8 mouse cellular contexts compared by ENCODE assay signal in genomic region chr10:18816560-18816959, GRCm38 (mm10). TPM values are rescaled to one million over a fixed set of nuclear protein-coding genes. Genes with fewer than 3 reads are reported as not detected.
A peak's percentile ranks its signal among the peaks of the same experiment; 100 is the strongest.
DNase-seq lines count a peak whose midpoint lies in the region; ATAC-seq lines count a peak whose summit lies in the region.
"Had no signal": no experiment of that assay in that cellular context is flagged by ENCODE, and none has a peak within 500 bp of the region (broad histone marks: within the 10 kb centered on the region; RNA-seq: fewer than 3 reads in every experiment).

No protein-coding gene starts in this region.

- WGBS in limb, embryonic 10.5 days = 60% methylated on average over 5 of the region's 5 CpGs
- 34% methylated on average over 5 of the region's 5 CpGs for WGBS in stomach, embryonic 16.5 days

- peak overlapping the region; percentile 15; the same call in 1 of the 2 replicates for H3K4me2 ChIP-seq in stomach, embryonic 16.5 days (ENCODE audit: low read depth, low read length)

- peak; percentile 7 to 11 for DNase-seq in urinary bladder, postnatal 36 days (ENCODE audit: low spot score in 2 of 2)
- no peak for DNase-seq in urinary bladder, postnatal 25 days (ENCODE audit: low spot score)
- DNase-seq in fibroblast of lung, adult 2 months (ENCODE audit: low read depth) = peak; percentile 24
- peak; percentile 75 for DNase-seq in heart, postnatal 4 days
- peak; percentile 44 for DNase-seq in limb, embryonic 10.5 days (ENCODE audit: low spot score)
- no peak for DNase-seq in urinary bladder, postnatal 10 days (ENCODE audit: low spot score)

- peak; percentile 94 for ATAC-seq in stomach, embryonic 16.5 days (ENCODE audit: insufficient read depth, low FRiP score)

- H3K9me3 ChIP-seq in limb, embryonic 10.5 days (replicated peaks) = no peaks in the 10 kb centered on the region
- H3K9me3 ChIP-seq in stomach, embryonic 16.5 days (replicated peaks; ENCODE audit: control insufficient read depth, low read length) = no peaks in the 10 kb centered on the region

- H3K27me3 ChIP-seq in limb, embryonic 10.5 days (ENCODE audit: low read depth, poor library complexity, severe bottlenecking) = no peaks in the 10 kb centered on the region
- no peaks in the 10 kb centered on the region for H3K27me3 ChIP-seq in stomach, embryonic 16.5 days (ENCODE audit: control insufficient read depth, insufficient read depth, low read length)

- H3K27ac ChIP-seq in limb, embryonic 10.5 days = no peak overlapping the region
- peak overlapping the region; percentile 46; the same call in 1 of the 2 replicates for H3K27ac ChIP-seq in stomach, embryonic 16.5 days (ENCODE audit: low read length)

- H3K9ac ChIP-seq in stomach, embryonic 16.5 days (ENCODE audit: low read length) = no peak overlapping the region

- no peak overlapping the region for H3K4me3 ChIP-seq in limb, embryonic 10.5 days
- H3K4me3 ChIP-seq in stomach, embryonic 16.5 days (replicated peaks; ENCODE audit: low read length) = no peak overlapping the region

- H3K36me3 ChIP-seq in limb, embryonic 10.5 days = no peaks in the 10 kb centered on the region
- H3K36me3 ChIP-seq in stomach, embryonic 16.5 days (ENCODE audit: control insufficient read depth, insufficient read depth, low read length) = no peaks in the 10 kb centered on the region

- H3K4me1 ChIP-seq in limb, embryonic 10.5 days = peaks cover 23% of the 10 kb centered on the region
- H3K4me1 ChIP-seq in stomach, embryonic 16.5 days (ENCODE audit: control insufficient read depth, insufficient read depth, low read length) = no peaks in the 10 kb centered on the region

RNA-seq across cellular contexts. Expression of gene Perp, which starts 28.3 kb away (rescaled TPM):
- total RNA-seq in heart, postnatal 4 days (2021) = 100 to 1,000 TPM; 226 to 239 TPM
- 35.0 and 35.6 TPM in 2 replicates for polyA plus RNA-seq in limb, embryonic 10.5 days (2016; fragmentation: Nextera tagmentation; extraction: Ambion mirVana)
- 465 and 640 TPM in 2 replicates for polyA plus RNA-seq in stomach, embryonic 16.5 days (2015; fragmentation: Nextera tagmentation; extraction: Ambion mirVana)

RNA-seq across cellular contexts. Expression of gene Gm4922, which starts 30.0 kb away (rescaled TPM):
- total RNA-seq in heart, postnatal 4 days (2021) = not detected
- not detected in 2 replicates for polyA plus RNA-seq in limb, embryonic 10.5 days (2016; fragmentation: Nextera tagmentation; extraction: Ambion mirVana)
- 0.13 TPM in 1 of 2 replicates, not detected in the other for polyA plus RNA-seq in stomach, embryonic 16.5 days (2015; fragmentation: Nextera tagmentation; extraction: Ambion mirVana)
- polyA plus RNA-seq: liver, embryonic 16.5 days had no signal

Comparison
In these comparisons a context has a peak if more than half of its experiments do, and no peak if none do; other contexts are left out.
1. DNase-seq: peak in urinary bladder, postnatal 36 days (2 of 2), fibroblast of lung, adult 2 months (single experiment), heart, postnatal 4 days (single experiment) and limb, embryonic 10.5 days (single experiment); none in urinary bladder, postnatal 25 days (single experiment) and urinary bladder, postnatal 10 days (single experiment).
2. RNA of gene Perp, which starts 28.3 kb away (polyA plus RNA-seq): 465 to 640 TPM in stomach, embryonic 16.5 days; 35.0 to 35.6 TPM in limb, embryonic 10.5 days; every median in the first group is over 10 times any median in the second.